Mouse (Mus musculus): ENCODE measurements around the gene Pycr1.
"Not testable (repeated sequence)": the region's sequence is repeated elsewhere in the genome, so short reads cannot be mapped to it uniquely, and the experiment has no call there.

The Pycr1 gene

DNA sequence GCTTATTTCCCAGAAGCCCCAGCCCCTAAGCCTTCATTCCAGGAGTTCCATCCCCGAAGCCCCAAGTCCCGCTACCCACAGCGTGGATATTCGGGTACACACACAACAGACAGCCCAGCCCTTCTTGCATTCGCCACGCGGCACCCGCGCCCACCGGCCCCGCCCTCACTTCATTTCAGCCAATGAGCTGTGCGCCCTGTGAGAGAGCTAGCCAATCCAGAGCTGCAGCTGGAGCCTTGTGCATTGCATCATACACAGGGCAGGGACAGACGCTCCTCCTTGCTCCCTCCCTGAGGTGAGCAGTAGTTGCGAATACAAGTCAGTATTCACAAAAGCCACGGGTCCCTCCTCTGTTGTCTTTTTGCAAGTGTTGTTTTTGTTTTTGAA lies at the start of gene Pycr1:
Gene Pycr1, minus strand, starts transcription at position 169 of the 387 bp plus-strand sequence.
- peak; percentile 91 to 93 for DNase-seq (ENCODE audit: low spot score in 2 of 2)

DNA sequence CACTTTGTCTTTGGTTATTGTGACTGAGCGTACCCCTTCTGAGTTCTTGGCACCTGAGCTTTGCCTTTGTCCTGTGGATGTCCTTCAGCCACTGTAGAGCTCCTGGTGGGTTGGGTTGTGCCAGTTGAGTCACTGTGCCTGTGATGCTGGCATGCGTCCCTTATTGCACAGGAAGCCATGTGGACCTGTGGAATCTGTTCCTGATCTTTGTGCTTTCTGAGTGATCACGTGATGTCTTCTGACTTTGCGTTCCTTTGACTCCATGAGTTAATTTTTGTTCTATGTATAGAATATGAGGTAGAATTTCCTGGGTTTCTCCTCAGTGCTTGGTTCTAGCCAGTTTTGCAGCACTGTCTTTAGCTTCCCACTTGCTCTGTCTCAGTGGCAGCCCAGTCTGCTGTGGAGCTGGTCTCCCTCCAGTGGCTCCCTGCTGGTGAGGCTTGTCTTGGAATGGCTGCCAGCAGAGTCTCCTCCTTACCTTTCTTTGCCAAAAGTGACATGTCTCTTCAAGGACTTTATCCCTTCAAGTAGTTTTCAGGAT lies 49.0 kb upstream of the Pycr1 start:
- DNase-seq (ENCODE audit: low spot score in 2 of 2): peak in 1 of 2 experiments; percentile 33

DNA sequence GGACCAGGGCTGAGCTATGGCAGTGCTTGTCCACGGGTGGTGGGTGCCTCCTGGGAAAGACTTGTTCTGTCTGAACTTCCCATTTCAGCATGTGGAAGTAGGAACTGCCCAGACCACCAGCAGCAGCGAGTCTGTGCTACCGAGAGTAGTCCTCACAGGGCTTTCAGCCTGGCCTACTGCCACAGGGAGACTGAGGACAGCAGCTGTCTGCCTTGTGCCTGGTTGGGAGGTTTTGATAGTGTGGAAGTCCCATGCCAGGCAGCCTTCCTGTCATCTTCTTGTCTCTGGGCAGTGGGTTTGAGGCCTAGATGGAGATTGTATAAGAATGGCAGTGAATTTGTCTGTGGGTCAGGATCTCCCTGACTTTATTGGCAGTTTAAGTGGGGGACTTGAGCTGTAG lies 45.8 kb upstream of the Pycr1 start:
- DNase-seq (ENCODE audit: low spot score in 2 of 2): no peak

GRCm38 (mm10) chr11:120686650-120687272 lies 43.2 kb upstream of the Pycr1 start:
- DNase-seq (ENCODE audit: low spot score in 2 of 2): no peak

- no peak for DNase-seq (ENCODE audit: low spot score in 2 of 2)
These were observed 41.1 kb upstream of the Pycr1 start for GRCm38 (mm10) chr11:120684660-120685059.

GRCm38 (mm10) chr11:120684086-120684485 lies 40.5 kb upstream of the Pycr1 start:
- no peak for DNase-seq (ENCODE audit: low spot score in 2 of 2)

GRCm38 (mm10) chr11:120683536-120683935 lies 40.0 kb upstream of the Pycr1 start:
- no peak for DNase-seq (ENCODE audit: low spot score in 2 of 2)

GRCm38 (mm10) chr11:120682683-120683082 lies 39.1 kb upstream of the Pycr1 start:
- no peak for DNase-seq (ENCODE audit: low spot score in 2 of 2)

- no peak for DNase-seq (ENCODE audit: low spot score in 2 of 2)
These were observed 36.3 kb upstream of the Pycr1 start for GRCm38 (mm10) chr11:120679909-120680308.

- no peak for DNase-seq (ENCODE audit: low spot score in 2 of 2)
These were observed 33.4 kb upstream of the Pycr1 start for GRCm38 (mm10) chr11:120676951-120677350.

DNA sequence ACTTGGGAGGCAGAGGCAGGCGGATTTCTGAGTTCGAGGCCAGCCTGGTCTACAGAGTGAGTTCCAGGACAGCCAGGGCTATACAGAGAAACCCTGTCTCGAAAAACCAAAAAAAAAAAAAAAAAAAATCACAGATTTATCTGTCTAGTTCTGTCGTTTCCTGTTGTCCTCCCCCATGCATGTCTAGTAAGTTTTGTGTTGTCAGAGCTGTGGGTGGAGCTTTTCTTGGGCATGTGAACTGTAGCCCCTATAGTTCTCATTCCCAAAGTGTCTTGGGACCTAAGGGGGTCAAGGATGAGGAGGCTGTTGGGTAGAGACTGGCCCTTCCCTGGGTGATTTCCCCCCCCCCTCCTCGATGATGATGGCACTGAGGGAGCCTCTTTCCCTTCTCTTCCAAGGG lies 32.3 kb upstream of the Pycr1 start:
- DNase-seq (ENCODE audit: low spot score in 2 of 2): not testable (repeated sequence)

DNA sequence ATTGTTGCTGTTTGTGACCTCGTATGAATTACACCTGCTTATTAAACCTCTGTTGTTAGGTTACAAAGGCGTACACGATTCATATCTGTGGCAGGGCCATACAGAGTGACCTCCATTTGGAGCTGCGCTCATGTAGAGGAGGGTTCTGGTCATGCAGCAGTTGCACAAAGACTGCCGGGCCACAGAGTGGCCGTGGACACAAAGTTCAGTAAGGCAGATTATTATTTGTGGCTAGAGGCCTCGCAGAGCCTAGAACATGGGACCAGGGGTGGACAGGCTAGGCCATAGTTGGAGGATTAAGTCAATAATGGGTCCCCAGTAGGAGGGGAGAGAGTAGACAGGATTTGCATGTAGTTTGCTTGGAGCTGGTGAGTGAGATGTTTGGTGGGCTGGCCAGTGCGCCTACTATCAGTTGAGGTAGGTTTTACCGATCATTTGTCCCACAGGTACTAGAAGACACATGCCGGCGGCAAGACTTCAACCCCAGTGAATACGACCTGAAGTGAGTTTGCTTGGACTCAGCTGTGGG lies 30.1 kb upstream of the Pycr1 start:
- DNase-seq (ENCODE audit: low spot score in 2 of 2): no peak

GRCm38 (mm10) chr11:120672687-120673593 lies 29.4 kb upstream of the Pycr1 start, which contains the start of gene Aspscr1:
Gene Aspscr1 (plus strand): TSS chr11:120672973.
- peak; percentile 90 for DNase-seq (ENCODE audit: low spot score in 2 of 2)

DNA sequence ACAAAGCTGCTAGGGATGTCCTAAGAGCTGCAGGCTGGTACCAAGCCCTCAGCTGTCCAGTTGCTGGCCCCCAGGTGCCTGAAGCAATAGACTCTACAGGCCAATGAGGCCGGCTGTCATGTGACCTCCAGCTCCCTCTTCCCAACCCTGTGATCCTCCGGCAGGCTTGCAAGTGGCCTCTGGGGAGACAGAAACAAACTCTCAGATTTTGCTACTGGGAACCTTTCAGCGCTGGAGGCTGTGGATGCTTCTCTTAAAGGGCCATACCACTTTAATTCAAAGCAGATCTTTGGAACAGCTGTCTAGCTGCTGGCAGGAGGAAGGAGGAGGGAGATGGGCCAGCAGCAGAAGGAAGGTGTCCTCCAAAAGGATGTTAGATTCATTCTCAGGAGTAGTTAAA lies 23.0 kb upstream of the Pycr1 start:
- DNase-seq (ENCODE audit: low spot score in 2 of 2): no peak

DNA sequence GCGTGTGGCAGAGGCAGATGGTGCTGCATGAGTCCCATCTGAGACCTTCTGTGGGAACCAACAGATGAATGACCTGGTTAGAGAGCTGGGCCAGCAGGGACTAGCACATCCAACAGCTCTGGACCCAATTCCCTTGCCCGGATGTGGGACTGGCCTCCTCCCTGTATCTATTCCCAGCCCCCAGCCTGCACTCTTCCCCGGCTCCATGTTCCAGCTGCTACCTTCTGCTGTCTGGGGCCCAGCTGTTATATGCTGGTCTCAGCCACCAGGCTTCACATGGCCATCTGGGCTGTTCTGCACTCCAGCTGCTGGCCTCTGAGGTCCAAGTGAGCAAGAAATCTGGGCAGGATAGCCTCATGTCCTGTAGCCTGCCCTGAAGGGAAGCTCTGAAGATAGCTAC lies 21.8 kb upstream of the Pycr1 start:
- no peak for DNase-seq (ENCODE audit: low spot score in 2 of 2)

- DNase-seq (ENCODE audit: low spot score in 2 of 2): no peak
These were observed 20.1 kb upstream of the Pycr1 start for GRCm38 (mm10) chr11:120663714-120664113.

- no peak for DNase-seq (ENCODE audit: low spot score in 2 of 2)
These were observed 19.2 kb upstream of the Pycr1 start for GRCm38 (mm10) chr11:120662759-120663158.

- no peak for DNase-seq (ENCODE audit: low spot score in 2 of 2)
These were observed 17.5 kb upstream of the Pycr1 start, which contains the start of gene Notum for GRCm38 (mm10) chr11:120661076-120661460. Gene Notum (minus strand): TSS chr11:120661175.

GRCm38 (mm10) chr11:120660301-120661075 lies 16.9 kb upstream of the Pycr1 start:
- DNase-seq (ENCODE audit: low spot score in 2 of 2): no peak

DNA sequence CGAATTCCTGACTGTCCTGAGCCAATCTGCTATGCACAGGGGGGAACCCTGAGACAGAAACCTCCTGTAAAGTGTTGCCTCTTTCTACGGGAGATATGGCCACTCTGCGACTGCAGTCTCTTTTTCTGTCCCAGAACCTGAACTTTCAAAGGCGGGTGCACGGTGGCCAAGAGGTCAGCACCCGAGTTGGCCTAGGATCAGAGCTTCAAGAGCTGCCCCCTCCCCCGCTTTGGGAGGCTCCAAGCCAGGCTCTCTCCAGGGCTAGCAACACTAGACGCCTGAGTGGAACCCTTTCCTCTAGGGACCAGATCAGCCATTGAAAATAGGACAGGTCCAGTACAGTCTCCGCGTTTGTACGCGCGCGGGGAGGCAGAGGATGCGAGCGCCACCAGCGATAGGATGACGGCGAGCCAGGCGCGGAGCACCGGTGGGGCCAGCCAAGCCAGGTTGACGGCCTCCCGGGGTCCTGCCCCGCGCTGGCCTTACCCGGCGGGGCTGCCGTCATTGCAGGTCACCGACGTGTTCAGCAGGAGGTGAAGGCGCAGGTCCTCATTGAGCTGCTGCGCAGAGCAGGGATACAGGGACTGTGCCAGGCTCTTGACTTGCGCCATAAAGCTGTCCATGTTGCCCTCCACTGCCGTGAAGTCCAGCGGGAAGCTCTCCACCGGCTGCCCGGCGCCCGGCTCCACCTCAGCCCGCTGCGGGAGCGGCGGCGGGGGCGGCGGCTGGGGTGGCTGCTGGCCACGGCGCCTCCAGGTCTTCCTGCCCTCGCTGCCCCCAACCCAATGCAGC lies 16.1 kb upstream of the Pycr1 start:
- DNase-seq (ENCODE audit: low spot score in 2 of 2): no peak
